ENCODE assay signal across 13 mouse cellular contexts in genomic region chr11:115463397-115463796, GRCm38 (mm10). TPM values are rescaled to one million over a fixed set of nuclear protein-coding genes. Genes with fewer than 3 reads are reported as not detected.
A peak's percentile ranks its signal among the peaks of the same experiment; 100 is the strongest.
DNase-seq lines count a peak whose midpoint lies in the region; ATAC-seq and TF ChIP-seq lines count a peak whose summit lies in the region.
"Had no signal": no experiment of that assay in that cellular context is flagged by ENCODE, and none has a peak within 500 bp of the region (broad histone marks: within the 10 kb centered on the region; RNA-seq: fewer than 3 reads in every experiment).

No protein-coding gene starts in this region.

- no peaks in the 10 kb centered on the region for H3K36me3 ChIP-seq in spleen, adult 2 months (ENCODE audit: control insufficient read depth, insufficient read depth, low read length)
- no peaks in the 10 kb centered on the region for H3K36me3 ChIP-seq in intestine, postnatal 0 days (ENCODE audit: control insufficient read depth, insufficient read depth)
- H3K36me3 ChIP-seq in midbrain, embryonic 16.5 days (ENCODE audit: control insufficient read depth, insufficient read depth, low read length): no peaks in the 10 kb centered on the region
- no peaks in the 10 kb centered on the region for H3K36me3 ChIP-seq in lung, postnatal 0 days (ENCODE audit: insufficient read depth, low read length)
- H3K36me3 ChIP-seq in forebrain, embryonic 13.5 days (ENCODE audit: poor library complexity, severe bottlenecking): no peaks in the 10 kb centered on the region
- H3K36me3 ChIP-seq: G1E had no signal

- H3K4me3 ChIP-seq in spleen, adult 2 months (ENCODE audit: extremely low read depth, insufficient read depth, insufficient read length): peak overlapping the region; percentile 21; the same call in 1 of the 2 replicates
- no peak overlapping the region for H3K4me3 ChIP-seq in intestine, postnatal 0 days (ENCODE audit: low read depth, low read length)
- H3K4me3 ChIP-seq in midbrain, embryonic 16.5 days (ENCODE audit: low read depth, low read length): no peak overlapping the region
- H3K4me3 ChIP-seq in gastrocnemius, adult 2 months: no peak overlapping the region
- no peak overlapping the region for H3K4me3 ChIP-seq in lung, postnatal 0 days (ENCODE audit: low read depth, low read length)
- H3K4me3 ChIP-seq in forebrain, embryonic 13.5 days: no peak overlapping the region

- peak; percentile 67 for ATAC-seq in intestine, postnatal 0 days
- ATAC-seq in midbrain, embryonic 16.5 days: no peak
- no peak for ATAC-seq in lung, postnatal 0 days
- no peak for ATAC-seq in forebrain, embryonic 13.5 days

- intact Hi-C loops in gastrocnemius, adult 2 months (cut with DNase I): no loop called here

- peak overlapping the region; percentile 44 for H3K4me2 ChIP-seq in intestine, postnatal 0 days (replicated peaks; ENCODE audit: low read depth)
- H3K4me2 ChIP-seq in midbrain, embryonic 16.5 days (ENCODE audit: low read length): no peak overlapping the region
- no peak overlapping the region for H3K4me2 ChIP-seq in lung, postnatal 0 days (replicated peaks; ENCODE audit: low read depth, low read length)
- H3K4me2 ChIP-seq in forebrain, embryonic 13.5 days: no peak overlapping the region

- peak overlapping the region; percentile 64 for H3K27ac ChIP-seq in spleen, adult 2 months (ENCODE audit: insufficient read depth, low read length)
- no peak overlapping the region; the same call in 1 of the 2 replicates for H3K27ac ChIP-seq in intestine, postnatal 0 days (ENCODE audit: low read depth, low read length)
- no peak overlapping the region for H3K27ac ChIP-seq in midbrain, embryonic 16.5 days (ENCODE audit: low read length)
- no peak overlapping the region for H3K27ac ChIP-seq in gastrocnemius, adult 2 months
- no peak overlapping the region for H3K27ac ChIP-seq in lung, postnatal 0 days (ENCODE audit: low read length)
- H3K27ac ChIP-seq in forebrain, embryonic 13.5 days: no peak overlapping the region

- H3K9me3 ChIP-seq in intestine, postnatal 0 days (ENCODE audit: control insufficient read depth): no peaks in the 10 kb centered on the region
- H3K9me3 ChIP-seq in midbrain, embryonic 16.5 days (replicated peaks; ENCODE audit: control insufficient read depth, low read length, poor library complexity, severe bottlenecking): no peaks in the 10 kb centered on the region
- no peaks in the 10 kb centered on the region for H3K9me3 ChIP-seq in lung, postnatal 0 days (ENCODE audit: low read length)
- no peaks in the 10 kb centered on the region for H3K9me3 ChIP-seq in forebrain, embryonic 13.5 days (replicated peaks)
- H3K9me3 ChIP-seq: G1E had no signal

- no peak overlapping the region for H3K9ac ChIP-seq in intestine, postnatal 0 days (ENCODE audit: low read depth, low read length)
- no peak overlapping the region for H3K9ac ChIP-seq in midbrain, embryonic 16.5 days (ENCODE audit: low read depth, low read length)
- H3K9ac ChIP-seq in lung, postnatal 0 days (replicated peaks; ENCODE audit: low read depth): no peak overlapping the region
- H3K9ac ChIP-seq in forebrain, embryonic 13.5 days: no peak overlapping the region

- no peak for TF ChIP-seq CTCF in spleen, adult 2 months (IDR thresholded peaks at IDR 0.05; ENCODE audit: extremely low read depth, insufficient read depth, insufficient read length, insufficient replicate concordance)
- no peak for TF ChIP-seq CTCF in intestine, postnatal 0 days (IDR thresholded peaks at IDR 0.05; ENCODE audit: low read depth)
- TF ChIP-seq CTCF in gastrocnemius, adult 2 months (IDR thresholded peaks at IDR 0.05): no peak
- no peak for TF ChIP-seq CTCF in lung, postnatal 0 days (IDR thresholded peaks at IDR 0.05)

- H3K27me3 ChIP-seq in spleen, adult 2 months (ENCODE audit: control insufficient read depth, insufficient read depth, low read length): no peaks in the 10 kb centered on the region
- no peaks in the 10 kb centered on the region for H3K27me3 ChIP-seq in intestine, postnatal 0 days (replicated peaks; ENCODE audit: control insufficient read depth, insufficient read depth, low read length)
- no peaks in the 10 kb centered on the region for H3K27me3 ChIP-seq in midbrain, embryonic 16.5 days (ENCODE audit: control insufficient read depth, insufficient read depth, low read depth, low read length)
- H3K27me3 ChIP-seq in lung, postnatal 0 days (replicated peaks; ENCODE audit: insufficient read depth, low read length): no peaks in the 10 kb centered on the region
- 0 out of 2 replicates have a peak, but pooled peaks cover 3% of the 10 kb centered on the region for H3K27me3 ChIP-seq in forebrain, embryonic 13.5 days

- 47% methylated on average over 11 of the region's 11 CpGs for WGBS in spleen, adult 2 months
- WGBS in intestine, postnatal 0 days: 32% methylated on average over 11 of the region's 11 CpGs
- WGBS in midbrain, embryonic 16.5 days: 75% methylated on average over 10 of the region's 11 CpGs
- WGBS in lung, postnatal 0 days: 58% methylated on average over 11 of the region's 11 CpGs
- WGBS in forebrain, embryonic 13.5 days: 83% methylated on average over 11 of the region's 11 CpGs

- TF ChIP-seq POLR2A in spleen, adult 2 months (IDR thresholded peaks at IDR 0.05; ENCODE audit: low read depth, low read length): no peak

- TF ChIP-seq EP300 in lung, postnatal 0 days (IDR thresholded peaks at IDR 0.05): no peak

- no peaks in the 10 kb centered on the region; the same call in 1 of the 2 replicates for H3K4me1 ChIP-seq in spleen, adult 2 months (ENCODE audit: control insufficient read depth, insufficient read depth, insufficient read length)
- H3K4me1 ChIP-seq in intestine, postnatal 0 days (replicated peaks; ENCODE audit: control insufficient read depth, insufficient read depth, low read length): peaks cover under 1% of the 10 kb centered on the region; the same call in 1 of the 2 replicates
- no peaks in the 10 kb centered on the region for H3K4me1 ChIP-seq in midbrain, embryonic 16.5 days (ENCODE audit: control insufficient read depth, insufficient read depth, low read length)
- H3K4me1 ChIP-seq in lung, postnatal 0 days (ENCODE audit: insufficient read depth, low read depth, low read length): no peaks in the 10 kb centered on the region
- peaks cover 6% of the 10 kb centered on the region for H3K4me1 ChIP-seq in forebrain, embryonic 13.5 days

- no peak for DNase-seq in spleen, adult 2 months (ENCODE audit: low read depth in 1 of 2, low spot score in 2 of 2)
- no peak for DNase-seq in spleen, postnatal 36 days (ENCODE audit: low spot score in 2 of 2)
- peak; percentile 83 for DNase-seq in naive thymus-derived CD4-positive, alpha-beta T cell, adult 2 months (ENCODE audit: low read depth)
- DNase-seq in gastrocnemius, adult 2 months: no peak
- no peak for DNase-seq in lung, postnatal 0 days (ENCODE audit: low spot score)
- DNase-seq: cerebellum, adult 9-11 months; lung, postnatal 10 days had no signal

RNA-seq across cellular contexts. Expression of gene Slc16a5, which starts 1.1 kb away (rescaled TPM):
- polyA plus RNA-seq in spleen, adult 2 months (2012; rRNA removed): 8.0 and 8.8 TPM in 2 replicates
- 3.0 and 3.4 TPM in 2 replicates for polyA plus RNA-seq in intestine, postnatal 0 days (2015; fragmentation: Nextera tagmentation; extraction: Ambion mirVana)
- 0.19 TPM in 1 of 2 replicates, not detected in the other for polyA plus RNA-seq in midbrain, embryonic 16.5 days (2015; fragmentation: Nextera tagmentation; extraction: Ambion mirVana)
- total RNA-seq in gastrocnemius, adult 2 months (2021): not detected
- 0.07 and 0.13 TPM in 2 replicates for polyA plus RNA-seq in lung, postnatal 0 days (2015; fragmentation: Nextera tagmentation; extraction: Ambion mirVana)
- not detected in 2 replicates for polyA plus RNA-seq in forebrain, embryonic 13.5 days (2015; fragmentation: Nextera tagmentation; extraction: Ambion mirVana)
- polyA plus RNA-seq: frontal cortex, adult 2 months; G1E had no signal

RNA-seq across cellular contexts. Expression of gene Armc7, which starts 12.1 kb away (rescaled TPM):
- polyA plus RNA-seq in spleen, adult 2 months (2012; rRNA removed): 31.0 and 40.3 TPM in 2 replicates
- 6.9 and 7.0 TPM in 2 replicates for polyA plus RNA-seq in intestine, postnatal 0 days (2015; fragmentation: Nextera tagmentation; extraction: Ambion mirVana)
- polyA plus RNA-seq in midbrain, embryonic 16.5 days (2015; fragmentation: Nextera tagmentation; extraction: Ambion mirVana): 19.6 and 23.1 TPM in 2 replicates
- total RNA-seq in gastrocnemius, adult 2 months (2021): under 1 TPM; 0.95 to 0.99 TPM
- 6.4 and 9.0 TPM in 2 replicates for polyA plus RNA-seq in lung, postnatal 0 days (2015; fragmentation: Nextera tagmentation; extraction: Ambion mirVana)
- polyA plus RNA-seq in forebrain, embryonic 13.5 days (2015; fragmentation: Nextera tagmentation; extraction: Ambion mirVana): 11.3 and 13.0 TPM in 2 replicates

RNA-seq across cellular contexts. Expression of gene Trim80, which starts 23.1 kb away (rescaled TPM):
- polyA plus RNA-seq in spleen, adult 2 months (2012; rRNA removed): not detected in 2 replicates
- 0.64 and 1.1 TPM in 2 replicates for polyA plus RNA-seq in intestine, postnatal 0 days (2015; fragmentation: Nextera tagmentation; extraction: Ambion mirVana)
- polyA plus RNA-seq in midbrain, embryonic 16.5 days (2015; fragmentation: Nextera tagmentation; extraction: Ambion mirVana): not detected in 2 replicates
- total RNA-seq in gastrocnemius, adult 2 months (2021): not detected
- polyA plus RNA-seq in lung, postnatal 0 days (2015; fragmentation: Nextera tagmentation; extraction: Ambion mirVana): not detected in 2 replicates
- not detected in 2 replicates for polyA plus RNA-seq in forebrain, embryonic 13.5 days (2015; fragmentation: Nextera tagmentation; extraction: Ambion mirVana)
- total RNA-seq: G1E had no signal
- polyA plus RNA-seq: G1E; limb, embryonic 11.5 days had no signal

RNA-seq across cellular contexts. Expression of gene Nt5c, which starts 28.3 kb away (rescaled TPM):
- 59.1 and 73.6 TPM in 2 replicates for polyA plus RNA-seq in spleen, adult 2 months (2012; rRNA removed)
- 189 and 194 TPM in 2 replicates for polyA plus RNA-seq in intestine, postnatal 0 days (2015; fragmentation: Nextera tagmentation; extraction: Ambion mirVana)
- polyA plus RNA-seq in midbrain, embryonic 16.5 days (2015; fragmentation: Nextera tagmentation; extraction: Ambion mirVana): 100 and 104 TPM in 2 replicates
- total RNA-seq in gastrocnemius, adult 2 months (2021): 1 to 10 TPM; 5.8 to 7.7 TPM
- 102 and 109 TPM in 2 replicates for polyA plus RNA-seq in lung, postnatal 0 days (2015; fragmentation: Nextera tagmentation; extraction: Ambion mirVana)
- 87.0 and 91.1 TPM in 2 replicates for polyA plus RNA-seq in forebrain, embryonic 13.5 days (2015; fragmentation: Nextera tagmentation; extraction: Ambion mirVana)

RNA-seq across cellular contexts. Expression of gene Kctd2, which starts 43.5 kb away (rescaled TPM):
- 21.8 and 24.5 TPM in 2 replicates for polyA plus RNA-seq in spleen, adult 2 months (2012; rRNA removed)
- polyA plus RNA-seq in intestine, postnatal 0 days (2015; fragmentation: Nextera tagmentation; extraction: Ambion mirVana): 17.5 and 18.6 TPM in 2 replicates
- 20.1 and 23.1 TPM in 2 replicates for polyA plus RNA-seq in midbrain, embryonic 16.5 days (2015; fragmentation: Nextera tagmentation; extraction: Ambion mirVana)
- total RNA-seq in gastrocnemius, adult 2 months (2021): 10 to 100 TPM; 14.8 to 22.3 TPM
- polyA plus RNA-seq in lung, postnatal 0 days (2015; fragmentation: Nextera tagmentation; extraction: Ambion mirVana): 18.6 and 19.1 TPM in 2 replicates
- 7.0 and 9.9 TPM in 2 replicates for polyA plus RNA-seq in forebrain, embryonic 13.5 days (2015; fragmentation: Nextera tagmentation; extraction: Ambion mirVana)
